Mouse (Mus musculus): ENCODE measurements at regions not wholly inside any gene's neighbourhood (a gene's known extent, or its start where the extent isn't known, plus 50 kb on each side); places are given as distances from the start of the nearest gene placed in this dataset.
"Not testable (repeated sequence)": the region's sequence is repeated elsewhere in the genome, so short reads cannot be mapped to it uniquely, and the experiment has no call there.

DNA sequence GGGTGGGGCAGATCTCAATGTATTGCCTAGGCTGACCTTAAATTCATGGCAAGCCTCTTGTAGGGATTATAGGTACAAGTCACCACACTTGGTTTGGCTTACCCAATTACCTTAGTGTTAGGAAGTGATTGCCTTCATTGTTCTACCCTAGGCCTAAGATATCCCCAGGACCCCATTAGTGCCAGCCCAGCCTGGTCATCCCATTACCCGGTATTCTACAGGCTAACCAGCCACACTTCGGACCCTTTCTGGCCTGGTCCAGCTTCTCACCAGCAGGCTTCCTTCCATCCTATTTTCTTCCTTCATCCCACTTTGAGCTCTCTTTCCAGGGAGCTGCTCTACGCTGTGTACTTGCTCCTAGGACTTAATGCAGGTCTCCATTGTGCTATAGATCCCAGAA lies 59.5 kb downstream of the Tex35 start:
- DNase-seq = no peak

DNA sequence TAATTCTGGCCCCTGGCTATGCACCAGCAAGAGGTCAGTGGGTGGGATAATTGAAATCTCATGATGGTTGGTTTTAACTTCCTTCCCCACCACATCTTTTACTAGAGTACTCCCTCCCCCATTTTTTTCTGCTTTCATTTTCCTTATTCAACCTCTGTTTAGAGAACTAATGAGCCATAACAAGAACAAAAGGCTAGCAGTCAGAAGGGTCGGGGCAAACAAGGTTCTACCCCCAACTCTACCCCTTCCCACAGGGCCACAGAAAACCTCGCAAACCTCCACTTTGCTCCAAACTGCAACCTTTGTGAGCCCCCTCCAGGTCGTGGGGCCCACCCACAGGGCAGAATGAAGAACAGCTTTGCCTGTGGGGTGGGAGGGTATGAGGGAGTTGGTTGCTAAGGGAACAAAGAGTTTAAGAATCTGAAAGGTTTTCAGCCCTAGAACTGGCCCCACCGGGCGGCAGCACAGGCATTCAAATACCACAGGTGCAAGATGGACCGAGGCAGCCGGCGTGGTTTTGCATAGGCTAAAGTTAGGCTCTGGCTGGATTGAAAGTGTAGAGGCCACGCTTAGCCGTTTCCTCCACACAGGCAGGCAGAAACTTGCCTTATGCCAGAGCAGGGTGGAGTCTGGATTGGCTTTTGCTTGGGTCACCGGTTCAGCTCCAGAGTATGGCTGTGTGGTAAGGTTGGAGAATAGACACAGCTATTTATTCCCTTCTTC lies 60.1 kb downstream of the Tex35 start:
- DNase-seq = no peak

DNA sequence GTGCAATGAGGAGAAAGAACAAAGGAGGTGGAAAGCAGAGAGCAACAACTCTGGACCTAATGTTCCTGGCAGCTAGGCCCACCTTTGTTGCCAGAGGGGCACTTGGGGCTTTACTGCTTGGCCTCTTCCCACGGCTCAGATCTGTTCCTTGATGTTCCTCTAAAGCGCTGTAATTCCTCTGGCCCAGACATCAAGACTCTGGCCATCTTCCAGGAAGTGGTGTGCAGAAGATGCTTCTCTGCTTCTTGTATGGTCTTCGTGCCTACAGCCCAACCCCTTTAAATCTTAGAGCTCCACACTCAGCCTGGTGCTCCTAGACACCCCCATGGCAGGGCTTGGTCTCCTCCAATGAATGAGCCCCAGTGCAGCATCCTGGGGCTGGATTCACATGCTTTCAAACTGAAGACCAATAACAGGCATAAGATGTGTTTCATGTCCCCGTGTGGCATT lies 60.7 kb downstream of the Tex35 start:
- DNase-seq = no peak

DNA sequence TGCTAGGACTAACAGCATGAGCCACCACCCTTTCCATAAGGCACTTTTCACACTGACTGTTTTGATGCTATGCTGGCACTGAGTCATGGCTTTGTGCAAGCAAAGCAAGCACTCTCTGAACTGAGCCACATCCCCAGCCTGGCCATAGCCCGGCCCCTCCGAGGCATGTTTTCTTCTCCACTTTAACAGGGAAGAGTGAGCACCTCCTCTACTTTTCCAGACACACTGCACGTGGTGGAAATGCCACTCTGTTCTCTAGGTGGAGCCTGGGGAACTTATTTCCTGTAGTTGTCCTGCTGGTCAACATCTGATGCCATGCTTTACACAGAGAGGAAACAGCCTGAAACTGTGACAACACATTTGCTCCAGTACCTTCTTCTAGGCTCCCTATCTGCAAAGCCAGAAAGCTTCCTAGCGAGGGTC lies 61.7 kb downstream of the Tex35 start:
- no peak for DNase-seq

DNA sequence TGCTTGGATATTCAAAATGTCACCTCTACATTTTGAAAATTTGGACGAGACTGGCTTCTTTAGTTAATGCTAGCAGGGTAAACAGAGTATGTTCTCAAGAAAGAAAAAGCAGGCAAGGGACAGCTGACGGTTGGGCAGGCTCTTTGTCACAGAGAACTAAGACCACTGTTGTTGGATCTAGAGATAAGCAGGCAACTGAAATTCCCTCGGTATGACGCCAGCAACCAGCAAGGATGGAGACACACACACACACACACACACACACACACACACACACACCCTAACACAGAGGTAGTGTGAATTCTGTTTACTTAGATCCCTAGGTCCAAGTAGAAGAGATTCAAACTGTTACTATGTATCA lies 68.7 kb downstream of the Tex35 start:
- no peak for DNase-seq

DNA sequence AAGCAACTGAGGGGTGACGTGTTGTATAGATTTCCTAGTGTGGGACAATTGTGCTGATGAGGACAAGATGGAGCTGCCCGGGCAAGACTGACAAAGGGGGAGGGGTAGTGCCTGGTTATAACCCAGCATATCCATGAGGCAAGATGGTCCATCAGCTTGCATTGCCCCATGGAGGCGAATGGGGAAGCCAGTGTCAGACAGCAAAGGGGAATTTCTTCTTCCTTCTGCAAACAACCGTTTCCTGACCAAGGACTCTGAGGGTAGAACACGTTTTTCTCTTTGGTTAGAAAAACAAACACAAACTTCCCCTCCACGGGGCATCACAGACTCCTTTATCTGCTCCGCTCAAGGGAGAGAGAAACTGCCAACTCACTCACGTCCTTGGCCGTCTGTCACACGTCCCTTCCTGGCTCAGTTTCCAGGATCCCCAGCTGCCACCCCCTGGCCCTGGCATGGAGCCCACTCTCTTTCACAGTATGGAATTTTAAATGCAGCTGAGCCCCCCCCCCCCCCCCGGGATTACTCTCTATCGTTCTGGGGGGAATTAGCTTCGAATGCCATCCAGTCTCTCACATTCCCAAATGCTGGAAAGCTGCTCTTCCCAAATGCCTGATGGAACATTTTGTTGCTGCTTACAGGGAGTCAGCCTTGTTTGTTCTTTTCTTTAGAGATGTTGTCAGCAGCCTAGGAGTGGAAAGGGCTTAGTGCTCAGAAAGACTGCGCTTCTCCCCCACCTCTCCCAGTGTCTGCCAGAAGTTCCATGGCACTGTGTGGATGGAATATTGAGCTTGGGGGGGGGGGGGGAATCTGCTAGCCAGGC lies 69.3 kb downstream of the Tex35 start:
- DNase-seq = no peak

DNA sequence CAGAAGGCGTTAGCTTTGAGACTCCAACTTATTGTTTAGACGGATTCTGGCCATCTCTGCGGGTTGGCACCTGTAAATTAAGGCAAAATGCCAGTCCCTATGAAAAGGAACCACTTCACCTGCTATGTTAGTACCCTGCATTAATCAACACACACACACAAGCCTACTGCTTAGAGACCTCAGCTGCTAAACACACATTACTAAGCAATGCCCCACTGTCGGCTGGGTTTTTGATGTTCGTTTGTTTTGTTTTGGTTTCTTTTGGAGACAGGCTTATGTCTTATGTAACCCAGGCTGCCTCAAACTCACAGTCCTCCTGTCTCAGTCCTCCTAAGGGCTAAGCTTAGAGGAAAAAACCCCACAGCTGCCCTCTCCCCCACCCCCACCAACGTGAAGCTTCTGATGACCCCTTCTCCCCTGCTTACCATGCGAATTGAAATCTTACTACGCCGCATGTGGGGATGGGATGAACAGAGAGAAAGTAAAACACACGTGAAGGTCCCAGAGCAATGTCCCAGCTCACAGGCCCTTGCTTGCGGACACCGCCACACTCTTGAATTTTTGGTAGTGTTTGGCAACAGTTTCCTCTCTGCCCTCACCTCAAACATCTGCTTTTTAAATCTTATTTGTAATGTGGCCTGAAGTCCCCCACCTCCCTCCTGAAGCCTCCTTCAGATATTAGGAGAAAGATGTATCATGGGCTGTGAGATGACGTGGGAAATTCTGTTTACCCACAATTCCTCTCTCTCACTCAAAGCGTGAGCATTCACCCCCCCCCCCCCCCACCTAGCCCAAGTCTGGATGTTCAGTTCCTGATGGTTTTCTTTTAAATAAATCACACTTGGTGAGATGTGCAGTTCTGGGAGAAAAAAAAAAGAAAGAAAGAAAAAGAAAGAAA lies 70.1 kb downstream of the Tex35 start:
- no peak for DNase-seq

DNA sequence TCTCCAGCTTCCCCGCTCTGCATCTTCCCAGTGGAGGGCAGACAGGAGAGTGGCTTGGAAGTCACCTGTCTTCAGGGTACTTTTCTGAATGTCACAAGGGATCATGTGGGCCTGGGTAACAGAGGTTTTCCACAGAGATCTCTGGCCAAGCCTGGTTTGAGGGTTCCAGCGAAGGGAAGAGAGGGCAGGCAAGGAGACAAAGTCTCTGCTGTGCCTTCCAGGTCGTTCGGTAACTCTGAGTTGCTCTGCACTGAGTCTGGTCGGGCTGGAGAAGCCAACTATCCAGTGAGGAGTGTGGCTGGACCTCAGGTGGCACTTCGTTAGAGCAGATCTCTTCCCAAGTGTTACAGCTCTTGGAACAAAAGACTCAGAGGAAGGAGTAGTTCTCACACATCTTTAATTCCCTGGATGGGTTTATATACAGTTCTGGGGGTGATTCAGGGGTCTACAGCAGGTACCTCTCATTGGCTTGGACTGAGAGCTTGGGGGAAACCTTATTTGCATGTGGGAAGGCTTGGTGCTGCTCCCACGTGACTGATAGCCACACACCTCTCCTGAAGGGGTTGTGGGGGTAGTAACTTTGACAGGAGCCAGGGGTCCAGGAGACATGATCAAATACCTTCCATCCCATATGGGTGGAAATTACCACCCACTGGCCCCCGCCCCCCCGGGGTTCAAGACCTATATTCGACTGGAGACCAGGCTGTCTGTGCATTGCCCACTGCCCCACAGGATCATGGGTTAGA lies 71.1 kb downstream of the Tex35 start:
- no peak for DNase-seq

DNA sequence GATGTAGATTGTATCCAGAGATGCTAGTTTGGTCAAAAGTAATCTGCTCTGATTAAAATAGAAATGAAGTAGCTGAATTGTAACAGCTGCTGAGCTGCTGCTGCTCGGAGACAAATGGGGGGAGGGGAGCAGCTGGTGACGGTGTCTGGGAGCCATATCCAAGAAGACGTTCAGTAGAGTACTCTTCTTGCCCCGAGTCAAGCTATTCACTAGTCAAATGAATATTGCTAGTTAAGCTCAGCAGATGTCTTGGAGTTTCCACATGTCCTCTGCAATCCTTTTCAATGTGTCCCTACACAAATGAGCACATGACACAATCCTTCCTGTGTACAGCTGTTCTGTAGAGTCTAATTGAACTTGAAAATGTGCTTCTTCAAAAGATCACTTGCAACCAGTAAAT lies 71.7 kb downstream of the Tex35 start:
- DNase-seq = no peak

DNA sequence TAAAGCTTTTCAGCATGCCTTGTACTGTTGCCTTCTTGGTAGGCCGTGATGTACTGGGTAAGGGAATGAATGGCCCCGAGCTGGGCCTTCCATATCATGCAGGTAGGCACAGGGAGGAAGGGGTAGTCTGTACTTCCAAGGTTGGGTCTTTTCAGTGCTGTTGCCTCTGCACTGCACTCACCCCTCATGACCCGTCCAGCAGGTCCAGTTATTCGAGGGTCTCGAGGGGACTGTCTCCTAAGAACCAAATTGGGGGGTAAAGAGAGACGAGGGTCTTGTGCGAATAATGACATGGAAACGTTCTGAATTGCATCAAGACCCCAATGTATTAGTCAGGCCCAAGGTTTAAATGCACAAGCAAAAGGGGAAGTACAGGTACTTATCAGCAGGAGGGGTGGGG lies 73.3 kb downstream of the Tex35 start:
- not testable (repeated sequence) for DNase-seq

DNA sequence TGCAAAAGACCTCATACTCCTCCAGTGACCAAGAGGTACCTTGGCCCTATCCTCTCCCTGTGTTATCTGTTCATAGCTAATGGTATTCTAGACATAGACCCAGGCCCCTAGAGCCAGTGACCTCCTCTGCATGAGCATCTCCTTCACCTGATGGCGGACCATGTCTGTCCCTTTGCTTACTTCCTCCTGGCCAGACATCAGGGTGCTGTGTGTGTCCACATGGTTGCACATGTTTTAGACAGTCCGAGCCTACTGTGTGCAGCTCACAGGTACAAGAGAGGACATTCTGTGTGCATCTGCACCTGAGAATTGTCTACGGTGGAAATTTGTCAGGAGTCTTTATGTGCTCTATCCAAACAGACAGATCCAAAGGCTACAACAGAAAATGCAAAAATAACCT lies 79.8 kb downstream of the Tex35 start:
- DNase-seq = no peak

DNA sequence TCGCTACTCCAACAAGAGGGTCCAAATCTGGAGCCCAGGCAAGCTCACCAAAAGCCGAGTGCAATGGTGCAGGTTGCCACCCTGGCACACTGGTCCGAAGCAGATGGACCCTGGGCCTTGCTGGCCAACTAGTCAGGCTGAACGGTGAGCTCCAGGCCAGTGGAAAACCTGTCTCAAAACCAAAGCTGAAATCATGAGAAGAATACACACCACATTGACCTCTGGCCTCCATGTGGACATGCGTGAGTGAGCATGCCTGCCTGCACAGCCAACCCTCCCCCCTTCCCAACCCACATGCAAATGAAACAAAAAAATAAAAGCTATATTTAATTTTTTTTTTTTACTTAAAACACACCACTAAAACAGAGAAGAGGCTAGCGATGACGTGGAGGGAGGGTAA lies 80.8 kb downstream of the Tex35 start:
- peak; percentile 60 for DNase-seq

DNA sequence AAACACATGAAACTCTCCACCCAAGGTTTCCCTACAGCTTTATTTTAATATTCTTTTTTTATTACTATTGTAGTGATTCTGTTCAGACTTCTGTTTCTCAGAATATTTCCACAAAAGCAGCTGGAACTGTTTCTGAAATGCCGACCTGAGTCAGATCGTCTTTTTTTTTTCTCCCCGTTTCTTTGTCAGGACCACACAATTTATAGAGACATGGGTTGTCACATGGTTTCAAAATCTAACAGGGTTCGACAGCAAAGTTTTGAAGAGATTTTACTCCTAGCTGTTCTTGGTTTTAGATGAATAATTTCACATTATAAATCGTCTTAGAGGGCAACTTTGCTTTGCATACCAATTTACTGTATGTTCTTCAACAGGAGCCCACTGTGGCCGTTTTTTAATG lies 84.0 kb upstream of the Ralgps2 start:
- no peak for DNase-seq

DNA sequence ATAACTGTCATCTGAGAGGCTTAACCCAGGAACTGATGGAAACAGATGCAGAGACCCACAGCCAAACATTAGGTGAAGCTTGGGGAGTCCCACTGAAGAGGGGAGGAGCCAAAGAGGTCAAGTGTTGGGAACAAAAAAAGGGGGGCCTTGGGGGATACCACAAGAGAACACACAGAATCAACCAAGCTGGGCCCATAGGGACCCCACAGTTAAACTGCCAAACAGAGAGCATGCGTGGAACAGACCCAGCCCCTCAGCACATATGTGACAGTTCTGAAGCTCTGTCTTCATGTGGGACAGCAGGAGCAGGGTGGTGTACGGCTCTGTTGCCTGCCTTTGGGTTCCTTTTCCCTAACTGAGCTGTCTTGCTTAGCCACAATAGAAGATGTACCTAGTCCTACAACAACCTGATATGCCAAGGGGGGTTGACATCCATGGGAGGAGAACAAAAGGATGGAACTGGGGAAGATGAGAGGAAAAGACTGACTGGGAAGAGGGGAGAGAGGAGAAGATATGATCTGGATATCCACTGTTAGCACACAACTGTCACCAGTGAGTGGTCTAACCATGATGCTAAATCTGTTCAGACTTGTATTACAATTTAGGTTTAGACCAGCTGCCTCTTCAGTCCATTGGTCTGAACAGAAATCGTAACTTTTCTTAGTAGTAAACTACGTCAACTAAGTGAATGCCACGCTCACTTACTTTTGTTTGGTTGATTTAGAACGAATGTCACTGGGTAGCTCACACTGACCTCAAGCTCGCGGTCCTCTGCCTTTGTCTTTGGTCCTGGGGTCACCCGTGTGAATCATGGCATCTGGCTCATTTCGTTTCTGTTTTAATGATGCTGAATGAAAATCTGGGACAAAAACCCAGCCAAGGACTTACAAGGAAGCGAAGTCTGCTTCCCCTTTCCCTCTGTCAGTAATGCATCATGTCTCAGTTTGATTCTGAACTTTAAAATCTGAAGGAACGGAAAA lies 83.3 kb upstream of the Ralgps2 start:
- no peak for DNase-seq

DNA sequence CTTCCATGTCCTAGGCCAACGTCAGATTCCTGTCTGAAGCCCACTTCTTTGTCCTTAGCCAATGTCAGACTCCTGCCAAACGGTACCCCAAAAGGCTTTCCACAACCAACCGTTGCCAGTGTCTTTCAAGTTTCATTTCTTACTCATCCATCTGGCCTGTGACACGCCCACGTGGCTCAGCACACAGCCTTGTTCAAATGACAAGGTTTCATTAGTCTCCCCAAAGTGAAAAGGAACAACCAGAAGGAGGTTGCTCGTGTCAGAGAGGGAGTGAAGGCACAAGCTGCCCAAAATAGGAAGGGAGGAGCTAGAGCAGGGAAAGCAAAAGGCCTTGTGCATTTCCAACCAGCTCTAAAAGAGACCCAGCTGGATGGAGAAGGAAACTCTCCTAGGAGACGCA lies 80.5 kb upstream of the Ralgps2 start:
- no peak for DNase-seq

DNA sequence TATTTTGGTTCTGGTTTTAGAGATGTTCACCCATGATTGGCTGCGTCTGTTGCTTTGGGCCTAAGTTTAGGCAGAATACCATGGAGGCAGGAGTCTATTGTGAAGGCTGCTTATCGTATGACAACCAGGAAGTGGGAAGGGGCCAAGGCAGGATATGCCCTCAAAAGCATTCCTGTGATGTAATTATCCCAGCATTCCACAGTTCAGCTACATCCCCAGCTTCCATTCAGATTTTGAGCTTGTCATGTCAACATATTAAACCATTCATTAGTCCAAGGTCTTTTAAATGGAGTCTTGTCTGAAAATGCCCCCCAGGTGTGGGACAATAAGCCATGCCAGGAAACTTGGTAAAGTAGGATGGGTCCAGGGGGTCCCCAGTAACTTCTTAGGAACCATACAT lies 79.3 kb upstream of the Ralgps2 start:
- DNase-seq = no peak

DNA sequence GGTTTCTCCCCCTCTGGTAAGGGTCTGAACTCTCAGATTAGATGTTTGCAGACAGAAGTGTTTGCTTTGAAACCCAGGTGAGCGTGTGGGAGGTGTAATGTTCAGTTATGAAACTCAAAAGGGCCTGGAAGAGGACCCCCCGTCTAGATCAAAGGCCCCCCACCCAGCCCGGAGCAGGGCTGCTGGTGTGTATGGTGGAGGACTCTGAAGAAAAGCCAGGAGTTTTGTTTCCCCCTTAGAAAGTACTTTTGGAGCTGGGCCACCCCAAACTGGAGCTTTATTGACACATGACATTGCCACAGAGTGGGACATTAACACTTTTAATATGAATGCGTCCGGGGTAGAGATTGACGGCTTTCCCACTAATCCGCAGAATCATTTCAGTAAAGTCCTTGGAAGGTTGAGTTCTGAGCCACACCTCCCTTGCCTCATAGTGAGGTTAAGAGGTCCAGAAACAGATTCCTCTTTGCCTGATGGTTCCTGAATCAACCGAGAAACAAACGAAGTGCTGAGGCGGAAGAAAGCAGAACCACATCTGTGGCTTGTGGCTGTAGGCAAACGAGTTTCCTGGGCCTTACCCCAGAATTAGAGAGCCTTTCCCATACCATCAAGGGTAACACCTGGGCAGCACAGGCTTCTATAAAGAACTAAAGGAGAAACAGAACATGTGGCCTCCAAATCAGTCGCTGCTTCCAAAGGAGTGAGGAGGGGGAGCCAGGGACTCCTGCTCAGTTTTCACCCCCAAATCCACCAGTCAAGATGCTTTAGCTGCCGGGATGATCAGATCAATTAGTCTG lies 78.0 kb upstream of the Ralgps2 start:
- no peak for DNase-seq

DNA sequence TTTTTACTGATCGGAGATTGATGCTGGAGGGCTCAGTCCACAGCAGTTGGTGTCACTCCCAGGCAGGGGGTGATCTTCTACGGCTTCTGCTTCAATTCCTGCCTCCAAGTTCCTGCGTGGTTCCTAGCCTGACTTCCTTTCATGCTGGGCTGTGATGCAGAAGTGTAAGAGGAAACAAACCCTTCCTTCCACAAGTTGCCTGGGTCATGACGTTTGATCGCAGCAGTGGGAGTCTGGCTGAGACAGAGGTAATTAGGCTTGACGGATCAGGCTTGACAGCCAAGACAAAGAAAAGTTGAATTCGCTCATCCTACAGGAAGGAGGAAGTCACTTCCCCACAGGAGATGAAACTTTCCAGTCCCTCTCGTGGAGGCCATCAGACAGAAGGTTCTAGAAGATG lies 77.2 kb upstream of the Ralgps2 start:
- no peak for DNase-seq

DNA sequence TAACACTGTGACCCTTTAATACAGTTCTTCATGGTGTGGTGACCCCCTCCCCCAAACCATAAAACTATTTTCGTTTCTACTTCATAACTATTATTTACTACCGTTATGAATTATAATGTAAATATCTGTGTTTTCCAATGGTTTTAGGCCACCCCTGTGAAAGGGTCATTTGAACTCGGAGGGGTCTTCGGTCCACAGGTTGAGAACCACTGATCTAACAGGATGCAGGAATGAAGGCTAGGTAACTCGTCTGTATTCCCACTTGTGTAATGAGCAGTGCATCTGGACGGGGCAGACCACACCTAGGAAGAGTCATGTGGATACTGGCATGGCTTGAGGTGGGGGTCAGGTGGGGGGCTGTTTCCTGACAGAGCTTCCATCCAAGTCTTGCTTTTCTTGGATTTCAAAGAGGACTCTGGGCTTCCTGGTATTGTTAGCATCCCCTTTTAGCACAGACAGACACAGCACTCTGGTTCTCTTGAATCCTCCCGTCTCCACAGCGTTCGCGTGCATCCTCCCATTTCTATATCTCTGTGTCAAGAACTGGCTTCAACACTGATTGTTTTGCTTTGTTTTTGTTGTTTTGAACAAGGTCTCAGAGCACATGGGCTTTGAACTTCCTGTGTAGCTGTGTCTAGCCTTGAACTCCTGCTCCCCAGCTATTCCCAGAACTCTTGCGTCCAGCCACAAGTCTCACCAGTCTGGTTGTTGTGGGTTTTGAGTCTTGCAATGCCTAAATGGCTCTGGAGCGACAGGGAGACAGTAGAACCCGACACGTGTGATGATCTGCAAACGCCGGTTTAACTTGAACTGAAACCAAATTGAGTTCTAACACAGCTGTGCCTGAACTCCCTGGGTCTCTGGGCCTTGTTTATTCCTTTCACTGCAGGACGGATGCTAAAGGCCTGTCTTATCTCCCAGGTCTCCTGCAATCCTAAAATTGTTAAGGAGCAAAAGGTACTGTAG lies 75.4 kb upstream of the Ralgps2 start:
- no peak for DNase-seq

All from kidney, adult 11 months (tissue).